Mouse (Mus musculus) frontal cortex, adult 2 months (tissue): Measurements from ENCODE around the gene Ptpra. TPM values are rescaled to one million over a fixed set of nuclear protein-coding genes. Genes with fewer than 3 reads are reported as not detected.

Source experiments
- DNase-seq, 2 experiments: peaks; one replicate each; pipeline ENCODE4 v3.0.0; 2022; ENCODE audit warnings: low spot score in 1 of 2; ENCODE audit errors: extremely low spot score in 1 of 2
- polyA plus RNA-seq: library from polyadenylated mRNA; depleted of rRNA; stranded (reverse); fragments of >200 nt; gene quantifications from 2 replicates; pipeline ENCODE4 v1.2.3, GENCODE M21; 2012; rRNA removed

Gene Ptpra
- polyA plus RNA-seq, result 143 and 161 TPM in 2 replicates

DNA sequence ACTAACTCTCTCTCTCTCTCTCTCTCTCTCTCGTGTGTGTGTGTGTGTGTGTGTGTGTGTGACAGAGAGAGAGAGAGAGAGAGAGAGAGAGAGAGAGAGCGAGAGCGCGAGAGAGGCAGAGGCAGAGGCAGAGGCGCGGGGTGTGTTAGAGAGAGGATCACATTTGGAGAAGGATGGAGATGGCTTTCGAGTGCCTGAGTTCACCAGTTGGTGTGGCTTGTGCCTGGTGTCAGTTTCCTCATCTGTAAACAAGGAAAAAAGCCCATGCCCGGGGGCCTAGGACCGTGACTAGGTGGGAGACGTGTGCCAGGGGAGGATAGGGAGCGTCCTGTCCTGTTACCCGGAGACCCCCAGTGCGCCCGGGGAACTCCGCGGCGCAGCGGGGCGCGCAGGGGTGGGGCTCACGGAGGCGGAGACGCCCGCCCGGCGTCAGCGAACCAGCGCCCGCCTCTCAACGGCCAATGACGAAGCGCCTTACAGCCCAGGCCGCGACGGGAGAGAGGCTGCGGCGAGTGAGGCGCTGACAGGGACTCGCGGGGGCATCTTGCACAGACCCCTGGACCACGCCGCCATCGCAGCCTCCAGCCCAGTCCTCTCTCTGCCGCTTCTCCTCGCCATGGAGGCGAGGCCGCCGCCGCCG is at the start of gene Ptpra:
Gene Ptpra (plus strand): TSS at position 485 of the 640 bp plus-strand sequence.
- DNase-seq, result peak; percentile 76 to 92

- no peak for DNase-seq
These were observed 48.2 kb upstream of the Ptpra start for GRCm38 (mm10) chr2:130401891-130402290.

- no peak for DNase-seq
These were observed 45.1 kb upstream of the Ptpra start, which contains the start of the genes Gm28372 and 1700020A23Rik for GRCm38 (mm10) chr2:130404939-130405338. Gm28372 (plus strand) TSS chr2:130405239. 1700020A23Rik (plus strand) TSS chr2:130405259.

DNA sequence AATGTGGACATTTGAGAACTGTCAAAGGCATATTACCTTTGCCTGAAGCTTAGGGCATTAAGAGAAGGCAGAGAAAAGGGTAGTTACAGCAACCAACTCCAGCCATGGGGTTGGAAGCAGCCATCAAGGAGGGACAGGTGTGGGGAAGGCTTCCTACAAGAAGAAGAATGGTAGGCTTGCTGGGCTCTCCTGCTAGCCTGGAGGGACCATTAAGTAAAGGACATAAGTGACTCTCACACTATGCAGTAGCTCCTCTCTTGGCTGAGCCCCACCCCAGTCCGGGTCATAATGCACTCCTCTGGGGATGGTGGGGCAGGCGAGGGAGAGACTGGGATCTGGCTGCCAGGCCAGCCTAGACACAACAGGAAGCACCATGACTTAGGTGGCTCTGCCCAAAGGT is 43.9 kb upstream of the Ptpra start, which contains the start of gene Tmem239:
Gene Tmem239 (plus strand): TSS at position 301 of the 400 bp plus-strand sequence.
- DNase-seq, result no peak

GRCm38 (mm10) chr2:130408194-130408593 is 41.9 kb upstream of the Ptpra start:
- no peak for DNase-seq

DNA sequence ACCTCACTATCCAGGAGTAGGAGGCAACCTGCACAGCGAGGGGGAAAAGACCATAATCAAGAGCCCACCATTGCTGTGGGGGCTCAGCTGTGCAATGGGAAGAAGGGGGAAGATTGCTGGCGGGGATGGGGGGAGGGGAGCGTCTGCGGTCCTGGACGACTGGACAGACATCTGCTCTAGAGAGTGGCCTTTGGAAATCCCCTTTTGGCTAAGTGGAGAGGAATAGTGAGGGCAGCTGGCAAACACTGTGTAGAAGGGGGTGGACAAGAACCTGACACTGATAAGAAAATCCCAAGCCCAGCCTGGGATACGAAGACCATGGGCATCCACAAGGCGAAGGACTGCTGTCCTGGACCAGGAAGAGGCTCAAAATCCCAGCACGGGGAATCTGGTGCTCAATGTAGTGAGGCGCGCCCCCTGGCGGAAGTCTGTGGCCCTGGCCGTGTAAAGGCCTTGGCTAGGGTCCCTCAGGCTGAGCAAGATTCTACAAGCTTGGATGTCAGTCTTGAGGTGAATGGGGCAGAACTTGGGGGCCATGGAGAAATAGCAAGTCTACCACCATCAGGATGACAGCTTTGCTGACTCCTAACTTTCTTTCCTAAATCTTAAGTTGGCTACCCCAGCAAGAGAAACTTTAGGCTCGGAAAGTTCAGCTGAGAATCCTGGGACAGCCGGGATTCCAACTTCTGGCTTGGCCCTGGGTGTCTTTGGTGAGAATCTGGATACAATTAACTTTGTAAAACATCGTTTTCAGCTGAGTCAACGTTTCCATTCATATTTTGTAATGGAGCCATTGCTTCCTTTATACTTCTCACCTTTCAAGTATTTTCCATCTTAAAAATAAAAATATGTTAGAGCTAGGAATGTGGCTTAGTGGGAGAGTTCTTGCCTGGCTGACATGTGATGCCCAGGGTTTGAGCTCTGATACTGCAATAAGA is 38.3 kb upstream of the Ptpra start:
- DNase-seq, result peak; percentile 49 to 89

GRCm38 (mm10) chr2:130412775-130413174 is 37.3 kb upstream of the Ptpra start:
- DNase-seq, result no peak

GRCm38 (mm10) chr2:130414094-130414856 is 35.8 kb upstream of the Ptpra start:
- DNase-seq, result no peak

DNA sequence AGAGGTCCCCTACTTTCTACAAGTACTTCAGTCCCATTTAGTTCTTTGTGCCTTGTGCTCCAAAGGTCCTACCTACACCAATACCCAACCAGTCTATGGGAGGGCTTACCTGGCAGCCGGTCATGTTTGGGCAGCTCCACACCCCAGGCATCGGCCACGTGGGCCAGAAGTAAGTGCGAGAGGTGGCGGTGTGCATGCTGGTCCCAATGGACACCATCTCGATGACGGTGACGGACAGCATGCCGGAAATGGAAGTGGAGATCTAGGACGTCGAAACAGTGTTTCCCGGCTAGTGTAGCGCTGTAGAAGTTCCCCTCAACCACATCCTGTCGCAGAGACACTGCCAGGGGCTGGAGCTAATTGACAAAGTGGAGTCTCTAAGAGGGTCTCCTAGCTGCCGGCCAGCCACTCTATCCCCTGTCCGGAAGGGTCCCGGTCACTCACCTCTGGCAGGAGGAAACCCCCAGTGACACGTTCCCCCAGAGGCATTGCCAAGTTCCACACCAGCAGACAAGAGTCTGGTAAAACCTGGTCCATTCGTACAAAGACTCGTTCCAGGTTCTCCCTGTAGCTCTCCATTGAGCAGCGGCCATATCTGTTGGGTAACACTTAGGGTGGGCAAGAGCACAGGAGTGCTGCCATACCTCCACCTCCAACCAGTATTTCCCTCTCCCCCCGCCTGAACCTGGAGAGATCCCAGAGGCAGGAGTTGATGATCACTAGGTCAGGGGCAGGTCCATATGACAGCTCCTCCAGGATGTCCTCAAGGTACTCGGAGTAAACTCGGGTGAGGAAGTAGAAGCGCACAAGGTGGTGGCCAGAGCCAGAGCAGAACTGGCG is 28.1 kb upstream of the Ptpra start:
- no peak for DNase-seq

- DNase-seq, result peak; percentile 48 to 82
These were observed 26.5 kb upstream of the Ptpra start for GRCm38 (mm10) chr2:130423397-130424125.

- peak; percentile 79 to 93 for DNase-seq
These were observed 25.8 kb upstream of the Ptpra start, which contains the start of the genes Vps16 and Pced1a for GRCm38 (mm10) chr2:130424126-130424853. Vps16 (plus strand) TSS chr2:130424339. Pced1a (minus strand) TSS chr2:130424701.

DNA sequence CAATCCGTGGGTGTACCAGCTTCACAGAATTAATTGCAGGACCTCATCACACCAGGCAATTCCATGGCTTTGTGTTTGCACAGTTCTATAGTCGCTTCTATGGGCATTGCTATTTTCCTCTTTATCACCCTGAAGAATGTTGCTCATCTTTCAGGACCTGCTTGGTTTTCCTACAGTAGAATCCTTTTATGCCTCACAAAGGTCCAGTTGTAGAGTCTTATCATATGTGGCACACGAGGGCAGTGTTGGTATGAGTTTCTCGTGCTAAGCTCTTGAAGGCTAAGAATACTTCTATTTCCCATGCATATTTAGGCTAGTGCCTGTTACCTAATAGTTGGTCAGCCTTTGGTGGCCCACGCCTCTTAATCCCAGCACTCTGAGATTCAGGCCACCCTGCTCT is 25.0 kb upstream of the Ptpra start:
- DNase-seq, result peak in 1 of 2 experiments; percentile 10

GRCm38 (mm10) chr2:130429851-130430250 is 20.2 kb upstream of the Ptpra start:
- DNase-seq, result no peak

GRCm38 (mm10) chr2:130430484-130430883 is 19.6 kb upstream of the Ptpra start:
- no peak for DNase-seq

DNA sequence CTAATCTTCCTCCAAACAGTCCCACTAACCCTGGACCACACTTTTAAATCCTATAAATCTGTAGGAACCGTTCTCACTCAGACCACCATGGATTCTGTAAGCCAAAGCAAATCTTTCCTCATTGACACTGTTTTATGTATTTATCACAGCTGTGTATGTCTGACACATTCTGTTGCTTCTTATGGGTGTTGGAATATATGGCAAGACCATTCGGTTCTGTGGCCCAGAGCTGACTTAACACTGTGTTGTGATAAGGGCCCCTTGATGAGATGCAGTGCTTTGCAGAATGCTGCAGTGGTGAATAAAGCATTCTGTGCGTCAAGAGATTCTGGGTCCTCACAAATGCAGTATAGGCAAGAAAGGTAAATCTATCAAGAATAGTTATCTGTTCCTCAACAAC is 17.9 kb upstream of the Ptpra start:
- DNase-seq, result no peak

DNA sequence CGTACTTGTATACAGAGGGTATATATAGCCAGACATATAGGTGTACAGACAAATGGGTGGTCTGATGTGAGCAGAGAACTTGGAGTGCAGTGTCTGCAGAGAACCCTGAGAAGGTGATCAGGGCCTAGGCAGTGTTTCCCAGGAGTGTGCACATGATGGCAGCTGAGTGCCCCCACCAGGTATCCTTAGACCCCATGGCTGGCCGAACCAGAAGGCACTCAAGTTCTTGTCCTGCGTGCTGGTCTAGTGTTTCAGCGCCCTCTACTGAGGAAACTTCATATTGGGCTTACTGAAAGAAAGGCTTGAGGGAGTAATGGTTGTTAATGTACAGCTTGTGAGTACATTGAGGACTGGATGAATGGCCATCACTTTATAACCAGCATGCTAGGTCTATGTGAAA is 16.9 kb upstream of the Ptpra start:
- peak in 1 of 2 experiments; percentile 84 for DNase-seq

GRCm38 (mm10) chr2:130436769-130437168 is 13.3 kb upstream of the Ptpra start:
- DNase-seq, result no peak

DNA sequence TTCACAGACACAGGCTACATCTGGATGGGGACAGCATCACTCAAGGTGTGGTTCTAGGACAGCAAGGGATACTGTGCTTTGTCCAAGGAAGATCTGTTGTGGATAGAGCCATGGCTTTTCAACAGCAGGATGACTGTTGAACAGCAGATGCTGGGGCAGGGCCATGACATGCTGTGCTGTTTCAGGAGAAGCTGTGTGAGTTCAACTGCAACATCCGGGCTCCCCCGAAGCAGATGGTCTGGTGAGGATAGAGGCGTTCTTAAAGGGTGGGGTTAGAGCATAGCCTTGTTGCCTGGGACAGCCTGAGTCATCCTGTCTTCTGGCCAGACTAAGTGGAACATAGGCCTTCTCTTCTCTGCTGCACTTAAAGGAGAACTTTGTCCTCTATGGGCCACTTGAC is 11.2 kb upstream of the Ptpra start:
- no peak for DNase-seq
